Mouse (Mus musculus): ENCODE results near the gene Il3.

DNA sequence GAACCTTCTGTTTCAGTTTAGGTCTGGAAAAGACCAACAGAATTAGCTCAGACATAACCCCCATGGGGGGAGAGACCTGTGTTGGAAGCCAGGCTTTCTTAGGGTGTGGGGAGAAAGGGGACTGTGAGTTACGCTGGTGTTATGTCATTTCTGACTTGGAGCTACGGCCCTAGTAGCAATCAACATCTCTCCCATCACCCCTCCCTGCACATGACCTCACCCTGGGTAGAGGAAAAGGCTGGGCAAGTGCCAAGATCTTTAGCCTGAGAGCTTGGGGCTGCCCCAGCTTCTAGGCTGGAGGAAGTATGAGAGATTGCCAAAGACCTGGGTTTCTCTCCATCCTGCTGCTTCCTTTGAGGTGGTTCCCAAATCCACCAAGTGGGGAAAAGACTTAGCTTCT lies 30.1 kb downstream of the Il3 start:
- no peak for TF ChIP-seq CTCF (conservative IDR thresholded peaks at IDR 0.05; ENCODE audit: insufficient read depth, insufficient read length, low read depth, low read length)
- no peak for TF ChIP-seq POLR2A (IDR thresholded peaks at IDR 0.05; ENCODE audit: low read depth, low read length)

All from kidney, adult 2 months (tissue).